27 mouse cellular contexts compared by ENCODE assay signal in genomic region chr19:33008794-33009193, GRCm38 (mm10).
DNase-seq lines count a peak whose midpoint lies in the region; ATAC-seq and TF ChIP-seq lines count a peak whose summit lies in the region.
"Had no signal": no experiment of that assay in that cellular context is flagged by ENCODE, and none has a peak within 500 bp of the region (broad histone marks: within the 10 kb centered on the region; RNA-seq: fewer than 3 reads in every experiment).

No protein-coding gene starts in this region.

- ATAC-seq in G1E (ENCODE audit: extremely low read depth, insufficient number of reproducible peaks, low FRiP score, poor library complexity, severe bottlenecking) = peak; percentile 81
- ATAC-seq in megakaryocyte-erythroid progenitor cell, adult 5-6 weeks (replicated peaks; ENCODE audit: low FRiP score, low TSS enrichment, poor library complexity, severe bottlenecking) = peak; percentile 99
- ATAC-seq: forebrain, embryonic 14.5 days; forebrain, postnatal 0 days; hindbrain, embryonic 16.5 days; intestine, embryonic 15.5 days; Patski had no signal

- peaks cover 12% of the 10 kb centered on the region for H3K4me1 ChIP-seq in G1E (ENCODE audit: insufficient read depth, low read depth, low read length)
- H3K4me1 ChIP-seq: embryonic facial prominence, embryonic 12.5 days; heart, embryonic 15.5 days; hindbrain, embryonic 10.5 days; hindbrain, embryonic 13.5 days; intestine, embryonic 15.5 days had no signal

- DNase-seq in 416B (ENCODE audit: low read depth) (peak; percentile 37), G1E (ENCODE audit: low spot score) (peak; percentile 16)
- DNase-seq in c-Kit-positive CD71-negative TER-119-negative erythroid progenitor cells, embryonic 14.5 days (ENCODE audit: low read depth) = peak; percentile 6
- DNase-seq in embryo, embryonic 9.5 days (ENCODE audit: extremely low spot score) = no peak
- DNase-seq in embryo, embryonic 11 days = no peak
- DNase-seq: adrenal gland, postnatal 10 days; adrenal gland, postnatal 36 days; cerebellum, adult 11 months; cerebellum, adult 2 months; cerebellum, adult 9-11 months; cerebellum, postnatal 25 days; forebrain, postnatal 0 days; gastrocnemius, adult 2 months; gastrocnemius, postnatal 14 days; heart, adult 11 months; heart, postnatal 10 days; heart, postnatal 36 days had no signal

- peaks cover 5% of the 10 kb centered on the region; the same call in 1 of the 2 replicates for H3K27me3 ChIP-seq in G1E (ENCODE audit: insufficient read depth, low read length)
- H3K27me3 ChIP-seq: embryonic facial prominence, embryonic 12.5 days; embryonic facial prominence, embryonic 15.5 days; heart, embryonic 15.5 days; hindbrain, embryonic 13.5 days; intestine, embryonic 15.5 days; Patski had no signal

- H3K36me3 ChIP-seq in G1E (replicated peaks) = no peaks in the 10 kb centered on the region
- H3K36me3 ChIP-seq: embryonic facial prominence, embryonic 12.5 days; embryonic facial prominence, embryonic 15.5 days; heart, embryonic 15.5 days; hindbrain, embryonic 10.5 days; hindbrain, embryonic 13.5 days; intestine, embryonic 15.5 days had no signal

- no peak overlapping the region for H3K4me3 ChIP-seq in G1E (ENCODE audit: low read depth, low read length)
- H3K4me3 ChIP-seq: embryonic facial prominence, embryonic 12.5 days; embryonic facial prominence, embryonic 15.5 days; gastrocnemius, adult 2 months; heart, embryonic 15.5 days; hindbrain, embryonic 10.5 days; hindbrain, embryonic 13.5 days; intestine, embryonic 15.5 days had no signal

- H3K9me3 ChIP-seq in G1E (replicated peaks) = no peaks in the 10 kb centered on the region
- H3K9me3 ChIP-seq: embryonic facial prominence, embryonic 12.5 days; embryonic facial prominence, embryonic 15.5 days; heart, embryonic 15.5 days; hindbrain, embryonic 10.5 days; hindbrain, embryonic 13.5 days; intestine, embryonic 15.5 days had no signal

- TF ChIP-seq CTCF in G1E (IDR thresholded peaks at IDR 0.05; ENCODE audit: low read depth, low read length) = no peak

Comparison
In these comparisons a context has a peak if more than half of its experiments do, and no peak if none do; other contexts are left out.
1. DNase-seq: peak in 416B (single experiment), G1E (single experiment) and c-Kit-positive CD71-negative TER-119-negative erythroid progenitor cells, embryonic 14.5 days (single experiment); none in embryo, embryonic 9.5 days (single experiment) and embryo, embryonic 11 days (single experiment).